Mouse (Mus musculus) cerebellum, postnatal 25 days (tissue): ENCODE data around the gene Zfp934.
"Not testable (repeated sequence)": the region's sequence is repeated elsewhere in the genome, so short reads cannot be mapped to it uniquely, and the experiment has no call there.

Source experiments
- DNase-seq, 2 experiments: peaks; one replicate each; pipeline ENCODE4 v3.0.0; 2021; ENCODE audit warnings: mixed read lengths in 2 of 2

Zfp934 gene

GRCm38 (mm10) chr13:62571099-62571498, at the start of gene Zfp934:
Zfp934 (minus strand) TSS chr13:62571199.
- DNase-seq: not testable (repeated sequence)

- not testable (repeated sequence) for DNase-seq
Observed at GRCm38 (mm10) chr13:62617449-62617848, 46.5 kb upstream of the Zfp934 start.

GRCm38 (mm10) chr13:62561696-62562095, 9.3 kb downstream of the Zfp934 start:
- peak in 1 of 2 experiments; percentile 14 for DNase-seq

GRCm38 (mm10) chr13:62558189-62559110, 12.5 kb downstream of the Zfp934 start, which contains the start of gene Zfp935:
Zfp935 (minus strand) TSS chr13:62558511.
- DNase-seq: peak; percentile 62 to 67

GRCm38 (mm10) chr13:62530129-62530528, 40.9 kb downstream of the Zfp934 start:
- not testable (repeated sequence) for DNase-seq

GRCm38 (mm10) chr13:62510641-62511420, 60.2 kb downstream of the Zfp934 start:
- not testable (repeated sequence) for DNase-seq

- not testable (repeated sequence) for DNase-seq
Observed at GRCm38 (mm10) chr13:62472661-62473060, 98.3 kb downstream of the Zfp934 start.

GRCm38 (mm10) chr13:62469947-62470346, 101.1 kb downstream of the Zfp934 start:
- DNase-seq: not testable (repeated sequence)

- DNase-seq: peak; percentile 83 to 90
Observed at GRCm38 (mm10) chr13:62466424-62467334, 104.3 kb downstream of the Zfp934 start, which contains the start of gene Gm49359. Gm49359 (minus strand) TSS chr13:62466832.
